Mouse (Mus musculus) erythroblast, embryonic 14.5 days (primary cell): Measurements from ENCODE around the gene Rab31.

Experiments used
- GATA1 ChIP-seq: IDR thresholded peaks from 2 replicates; pipeline ENCODE4 v1.6.1; 2012; ENCODE audit warnings: low read length, inconsistent platforms, mixed read lengths
- TAL1 ChIP-seq: IDR thresholded peaks from 3 replicates; pipeline ENCODE4 v1.6.1; 2012; ENCODE audit warnings: low read length, inconsistent platforms, mixed read lengths

GRCm38 (mm10) chr17:65798446-65798845, 25.9 kb upstream of the Rab31 start:
- no peak for TF ChIP-seq GATA1
- no peak for TF ChIP-seq TAL1
